Mouse (Mus musculus): Measurements from ENCODE around the gene Lkaaear1. TPM values are rescaled to one million over a fixed set of nuclear protein-coding genes. Genes with fewer than 3 reads are reported as not detected.
A peak's percentile ranks its signal among the peaks of the same experiment; 100 is the strongest.

Lkaaear1 gene
- total and polyA plus RNA-seq, 2 experiments from 2014 or later = not detected

- DNase-seq (ENCODE audit: low spot score) (no peak), ATAC-seq (ENCODE audit: low FRiP score) (no peak)
- Histone ChIP-seq H3K4me3 (ENCODE audit: low read depth, low read length) (no peak overlapping the region), H3K27ac (ENCODE audit: low read depth, low read length) (no peak overlapping the region), H3K9me3 (ENCODE audit: low read length) (no peaks in the 10 kb centered on the region), H3K4me1 (ENCODE audit: insufficient read depth, low read length) (no peaks in the 10 kb centered on the region), H3K4me2 (ENCODE audit: low read depth, low read length, poor library complexity, severe bottlenecking) (no peak overlapping the region), H3K36me3 (ENCODE audit: insufficient read depth, low read length) (peaks cover 25% of the 10 kb centered on the region), H3K27me3 (ENCODE audit: insufficient read depth, low read length) (no peaks in the 10 kb centered on the region), H3K9ac (replicated peaks; ENCODE audit: low read length, poor library complexity, severe bottlenecking) (no peak overlapping the region)
- WGBS = 86% methylated on average over 7 of the region's 7 CpGs
- TF ChIP-seq CTCF (IDR thresholded peaks at IDR 0.05) = no peak
Measured at GRCm38 (mm10) chr2:181658528-181658927, 39.7 kb downstream of the Lkaaear1 start.

DNA sequence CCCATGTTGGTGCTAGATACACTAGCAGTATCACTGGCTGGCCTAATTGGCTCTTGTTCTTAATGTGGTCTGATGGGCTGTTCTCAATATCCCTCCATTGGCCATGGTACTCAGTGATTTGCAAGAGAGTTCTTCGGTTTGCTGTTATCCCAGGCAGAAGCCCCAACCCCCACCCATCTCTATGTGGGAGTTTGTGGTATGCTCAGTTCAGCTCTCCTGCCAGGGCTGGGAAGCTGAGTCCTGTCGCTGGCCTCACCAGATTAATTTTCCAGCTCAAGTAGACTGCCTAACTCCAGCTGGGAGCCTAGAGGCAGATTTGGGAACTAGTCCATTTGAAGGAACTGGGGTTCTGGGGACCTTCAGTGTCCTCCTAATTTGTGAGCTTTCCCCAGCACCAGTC, 40.8 kb downstream of the Lkaaear1 start:
- Histone ChIP-seq H3K27me3 (ENCODE audit: insufficient read depth, low read length) (no peaks in the 10 kb centered on the region), H3K9ac (replicated peaks; ENCODE audit: low read length, poor library complexity, severe bottlenecking) (no peak overlapping the region), H3K4me2 (ENCODE audit: low read depth, low read length, poor library complexity, severe bottlenecking) (no peak overlapping the region), H3K4me3 (ENCODE audit: low read depth, low read length) (no peak overlapping the region), H3K9me3 (ENCODE audit: low read length) (no peaks in the 10 kb centered on the region), H3K36me3 (ENCODE audit: insufficient read depth, low read length) (peaks cover 33% of the 10 kb centered on the region), H3K4me1 (ENCODE audit: insufficient read depth, low read length) (no peaks in the 10 kb centered on the region), H3K27ac (ENCODE audit: low read depth, low read length) (no peak overlapping the region)
- DNase-seq (ENCODE audit: low spot score) (no peak), ATAC-seq (ENCODE audit: low FRiP score) (no peak)
- WGBS = 66% methylated on average over 2 of the region's 2 CpGs
- no peak for TF ChIP-seq CTCF (IDR thresholded peaks at IDR 0.05)

DNA sequence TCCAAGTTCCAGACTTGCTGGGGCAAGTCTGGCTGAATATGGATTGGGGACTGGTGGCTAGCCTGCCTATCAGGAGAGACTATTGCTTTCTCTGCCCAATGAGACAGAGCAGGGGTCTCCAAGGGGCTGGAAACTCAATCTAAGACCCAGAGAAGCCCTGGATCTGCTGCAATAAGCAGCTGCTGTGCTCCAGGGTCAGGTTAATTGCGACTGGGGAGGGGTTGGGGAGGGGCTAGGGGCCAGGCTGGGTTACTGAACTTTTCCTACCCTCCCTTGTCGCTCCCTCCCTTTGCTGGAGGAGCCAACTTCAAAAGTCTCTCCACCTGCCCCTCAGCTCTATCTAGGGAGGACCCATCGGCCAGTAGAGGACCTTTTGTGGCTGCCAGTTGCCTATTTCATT, 41.5 kb downstream of the Lkaaear1 start, which contains the start of gene Gm29797:
TSS of gene Gm29797 (plus strand) at position 301 of the 400 bp plus-strand sequence.
- H3K4me1 ChIP-seq (ENCODE audit: insufficient read depth, low read length) = no peaks in the 10 kb centered on the region
- no peak within 1 kb of the TSS for H3K4me2 ChIP-seq (ENCODE audit: low read depth, low read length, poor library complexity, severe bottlenecking)
- H3K4me3 ChIP-seq (ENCODE audit: low read depth, low read length) = no peak within 1 kb of the TSS
- H3K27me3 ChIP-seq (ENCODE audit: insufficient read depth, low read length) = no peaks in the 10 kb centered on the region
- no peak within 1 kb of the TSS for H3K9ac ChIP-seq (replicated peaks; ENCODE audit: low read length, poor library complexity, severe bottlenecking)
- TF ChIP-seq CTCF (IDR thresholded peaks at IDR 0.05) = no peak
- ATAC-seq (ENCODE audit: low FRiP score) (no peak), DNase-seq (ENCODE audit: low spot score) (no peak)
- H3K9me3 ChIP-seq (ENCODE audit: low read length) = no peaks in the 10 kb centered on the region
- 64% methylated on average over 3 of the region's 3 CpGs for WGBS
- H3K27ac ChIP-seq (ENCODE audit: low read depth, low read length) = no peak within 1 kb of the TSS
- H3K36me3 ChIP-seq (ENCODE audit: insufficient read depth, low read length) = peaks cover 39% of the 10 kb centered on the region

GRCm38 (mm10) chr2:181653523-181653922, 44.7 kb downstream of the Lkaaear1 start:
- H3K27ac ChIP-seq (ENCODE audit: low read depth, low read length) = no peak overlapping the region
- H3K4me3 ChIP-seq (ENCODE audit: low read depth, low read length) = no peak overlapping the region
- TF ChIP-seq CTCF (IDR thresholded peaks at IDR 0.05) = no peak
- H3K4me1 ChIP-seq (ENCODE audit: insufficient read depth, low read length) = no peaks in the 10 kb centered on the region
- ATAC-seq (ENCODE audit: low FRiP score) (no peak), DNase-seq (ENCODE audit: low spot score) (no peak)
- no peaks in the 10 kb centered on the region for H3K27me3 ChIP-seq (ENCODE audit: insufficient read depth, low read length)
- H3K36me3 ChIP-seq (ENCODE audit: insufficient read depth, low read length) = peaks cover 68% of the 10 kb centered on the region
- H3K9ac ChIP-seq (replicated peaks; ENCODE audit: low read length, poor library complexity, severe bottlenecking) = no peak overlapping the region
- WGBS = 96% methylated on average over 1 of the region's 1 CpGs
- H3K9me3 ChIP-seq (ENCODE audit: low read length) = no peaks in the 10 kb centered on the region
- H3K4me2 ChIP-seq (ENCODE audit: low read depth, low read length, poor library complexity, severe bottlenecking) = no peak overlapping the region

GRCm38 (mm10) chr2:181653065-181653464, 45.2 kb downstream of the Lkaaear1 start:
- DNase-seq (ENCODE audit: low spot score) (no peak), ATAC-seq (ENCODE audit: low FRiP score) (no peak)
- Histone ChIP-seq H3K27me3 (ENCODE audit: insufficient read depth, low read length) (no peaks in the 10 kb centered on the region), H3K9ac (replicated peaks; ENCODE audit: low read length, poor library complexity, severe bottlenecking) (no peak overlapping the region), H3K4me2 (ENCODE audit: low read depth, low read length, poor library complexity, severe bottlenecking) (no peak overlapping the region), H3K4me1 (ENCODE audit: insufficient read depth, low read length) (no peaks in the 10 kb centered on the region), H3K36me3 (ENCODE audit: insufficient read depth, low read length) (peaks cover 72% of the 10 kb centered on the region), H3K4me3 (ENCODE audit: low read depth, low read length) (no peak overlapping the region), H3K27ac (ENCODE audit: low read depth, low read length) (no peak overlapping the region), H3K9me3 (ENCODE audit: low read length) (no peaks in the 10 kb centered on the region)
- TF ChIP-seq CTCF (IDR thresholded peaks at IDR 0.05) = no peak

DNA sequence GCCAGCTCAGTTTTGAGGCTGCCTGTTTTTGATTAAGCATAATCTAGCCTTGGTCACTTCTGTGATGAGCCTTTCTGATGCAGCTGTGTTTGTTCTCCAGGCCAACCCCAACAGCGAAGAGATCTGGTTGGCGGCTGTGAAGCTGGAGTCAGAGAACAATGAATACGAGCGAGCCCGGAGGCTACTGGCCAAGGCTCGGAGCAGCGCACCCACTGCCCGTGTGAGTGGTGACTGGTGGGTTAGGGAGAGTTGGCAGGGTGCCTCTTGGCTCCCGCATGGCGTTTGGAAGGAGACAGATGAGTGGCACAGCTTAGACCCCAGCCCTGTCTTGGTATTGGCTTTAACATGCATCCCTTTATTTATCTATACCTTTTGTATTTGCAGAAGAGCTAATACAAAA, 49.3 kb downstream of the Lkaaear1 start:
- no peak for ATAC-seq (ENCODE audit: low FRiP score)
- WGBS = 81% methylated on average over 10 of the region's 10 CpGs
- no peaks in the 10 kb centered on the region for H3K27me3 ChIP-seq (ENCODE audit: insufficient read depth, low read length)
- TF ChIP-seq CTCF (IDR thresholded peaks at IDR 0.05) = no peak
- no peaks in the 10 kb centered on the region for H3K9me3 ChIP-seq (ENCODE audit: low read length)
- H3K4me2 ChIP-seq (ENCODE audit: low read depth, low read length, poor library complexity, severe bottlenecking) = no peak overlapping the region
- DNase-seq (ENCODE audit: low spot score) = peak; percentile 22
- no peak overlapping the region for H3K27ac ChIP-seq (ENCODE audit: low read depth, low read length)
- no peak overlapping the region for H3K9ac ChIP-seq (replicated peaks; ENCODE audit: low read length, poor library complexity, severe bottlenecking)
- peaks cover 68% of the 10 kb centered on the region for H3K36me3 ChIP-seq (ENCODE audit: insufficient read depth, low read length)
- no peak overlapping the region for H3K4me3 ChIP-seq (ENCODE audit: low read depth, low read length)
- H3K4me1 ChIP-seq (ENCODE audit: insufficient read depth, low read length) = no peaks in the 10 kb centered on the region

Other genes starting within 250 kb of the Lkaaear1 start
- 25.8 and 29.8 TPM in 2 replicates for gene Zbtb46, start 239.0 kb downstream of the Lkaaear1 start, total RNA-seq (2014; rRNA removed)
- gene Zbtb46, start 239.0 kb downstream of the Lkaaear1 start, polyA plus RNA-seq (2015; fragmentation: Nextera tagmentation; extraction: Ambion mirVana) = 16.7 and 18.4 TPM in 2 replicates
- not detected in 2 replicates for gene Abhd16b, start 205.2 kb downstream of the Lkaaear1 start, total RNA-seq (2014; rRNA removed)
- not detected in 2 replicates for gene Abhd16b, start 205.2 kb downstream of the Lkaaear1 start, polyA plus RNA-seq (2015; fragmentation: Nextera tagmentation; extraction: Ambion mirVana)
- gene Tpd52l2, start 201.3 kb downstream of the Lkaaear1 start, total RNA-seq (2014; rRNA removed) = 69.5 and 85.6 TPM in 2 replicates
- 112 and 116 TPM in 2 replicates for gene Tpd52l2, start 201.3 kb downstream of the Lkaaear1 start, polyA plus RNA-seq (2015; fragmentation: Nextera tagmentation; extraction: Ambion mirVana)
- gene Dnajc5, start 178.0 kb downstream of the Lkaaear1 start, total RNA-seq (2014; rRNA removed) = 416 and 487 TPM in 2 replicates
- gene Dnajc5, start 178.0 kb downstream of the Lkaaear1 start, polyA plus RNA-seq (2015; fragmentation: Nextera tagmentation; extraction: Ambion mirVana) = 303 and 316 TPM in 2 replicates
- gene Uckl1, start 113.5 kb downstream of the Lkaaear1 start, total RNA-seq (2014; rRNA removed) = 49.8 and 63.9 TPM in 2 replicates
- 45.2 and 52.7 TPM in 2 replicates for gene Uckl1, start 113.5 kb downstream of the Lkaaear1 start, polyA plus RNA-seq (2015; fragmentation: Nextera tagmentation; extraction: Ambion mirVana)
- gene Prpf6, start 106.6 kb downstream of the Lkaaear1 start, total RNA-seq (2014; rRNA removed) = 34.4 and 39.3 TPM in 2 replicates
- 40.5 and 40.6 TPM in 2 replicates for gene Prpf6, start 106.6 kb downstream of the Lkaaear1 start, polyA plus RNA-seq (2015; fragmentation: Nextera tagmentation; extraction: Ambion mirVana)
- gene Zfp512b, start 105.6 kb downstream of the Lkaaear1 start, total RNA-seq (2014; rRNA removed) = 60.0 and 85.1 TPM in 2 replicates
- 81.1 and 99.7 TPM in 2 replicates for gene Zfp512b, start 105.6 kb downstream of the Lkaaear1 start, polyA plus RNA-seq (2015; fragmentation: Nextera tagmentation; extraction: Ambion mirVana)
- gene Samd10, start 99.2 kb downstream of the Lkaaear1 start, total RNA-seq (2014; rRNA removed) = 140 and 142 TPM in 2 replicates
- 174 and 179 TPM in 2 replicates for gene Samd10, start 99.2 kb downstream of the Lkaaear1 start, polyA plus RNA-seq (2015; fragmentation: Nextera tagmentation; extraction: Ambion mirVana)
- not detected in 2 replicates for gene Gm29797, start 41.4 kb downstream of the Lkaaear1 start, total RNA-seq (2014; rRNA removed)
- gene Gm29797, start 41.4 kb downstream of the Lkaaear1 start, polyA plus RNA-seq (2015; fragmentation: Nextera tagmentation; extraction: Ambion mirVana) = not detected in 2 replicates
- 8.3 and 15.4 TPM in 2 replicates for gene Sox18, start 26.8 kb downstream of the Lkaaear1 start, total RNA-seq (2014; rRNA removed)
- 9.2 and 11.2 TPM in 2 replicates for gene Sox18, start 26.8 kb downstream of the Lkaaear1 start, polyA plus RNA-seq (2015; fragmentation: Nextera tagmentation; extraction: Ambion mirVana)
- 50.8 and 54.4 TPM in 2 replicates for gene Tcea2, start 18.1 kb downstream of the Lkaaear1 start, total RNA-seq (2014; rRNA removed)
- 61.9 and 68.2 TPM in 2 replicates for gene Tcea2, start 18.1 kb downstream of the Lkaaear1 start, polyA plus RNA-seq (2015; fragmentation: Nextera tagmentation; extraction: Ambion mirVana)
- 51.2 and 65.2 TPM in 2 replicates for gene Rgs19, start 4.5 kb downstream of the Lkaaear1 start, total RNA-seq (2014; rRNA removed)
- 63.6 and 69.4 TPM in 2 replicates for gene Rgs19, start 4.5 kb downstream of the Lkaaear1 start, polyA plus RNA-seq (2015; fragmentation: Nextera tagmentation; extraction: Ambion mirVana)
- gene Oprl1, start 16.6 kb upstream of the Lkaaear1 start, total RNA-seq (2014; rRNA removed) = 195 and 210 TPM in 2 replicates
- 88.1 and 93.6 TPM in 2 replicates for gene Oprl1, start 16.6 kb upstream of the Lkaaear1 start, polyA plus RNA-seq (2015; fragmentation: Nextera tagmentation; extraction: Ambion mirVana)
- gene Myt1, start 64.9 kb upstream of the Lkaaear1 start, total RNA-seq (2014; rRNA removed) = 47.7 and 57.4 TPM in 2 replicates
- 5.5 and 7.6 TPM in 2 replicates for gene Myt1, start 64.9 kb upstream of the Lkaaear1 start, polyA plus RNA-seq (2015; fragmentation: Nextera tagmentation; extraction: Ambion mirVana)
- 28.9 and 37.4 TPM in 2 replicates for gene Pcmtd2, start 139.4 kb upstream of the Lkaaear1 start, total RNA-seq (2014; rRNA removed)
- 21.6 and 22.5 TPM in 2 replicates for gene Pcmtd2, start 139.4 kb upstream of the Lkaaear1 start, polyA plus RNA-seq (2015; fragmentation: Nextera tagmentation; extraction: Ambion mirVana)
- 46.9 and 55.3 TPM in 2 replicates for gene Polr3k, start 165.9 kb upstream of the Lkaaear1 start, total RNA-seq (2014; rRNA removed)
- gene Polr3k, start 165.9 kb upstream of the Lkaaear1 start, polyA plus RNA-seq (2015; fragmentation: Nextera tagmentation; extraction: Ambion mirVana) = 69.9 and 70.9 TPM in 2 replicates